Mouse (Mus musculus): ENCODE data around the gene 4930524B15Rik. TPM values are rescaled to one million over a fixed set of nuclear protein-coding genes. Genes with fewer than 3 reads are reported as not detected.
"Not testable (repeated sequence)": the region's sequence is repeated elsewhere in the genome, so short reads cannot be mapped to it uniquely, and the experiment has no call there.

The 4930524B15Rik gene
- polyA plus RNA-seq, 1 experiment: 0.04 TPM

DNA sequence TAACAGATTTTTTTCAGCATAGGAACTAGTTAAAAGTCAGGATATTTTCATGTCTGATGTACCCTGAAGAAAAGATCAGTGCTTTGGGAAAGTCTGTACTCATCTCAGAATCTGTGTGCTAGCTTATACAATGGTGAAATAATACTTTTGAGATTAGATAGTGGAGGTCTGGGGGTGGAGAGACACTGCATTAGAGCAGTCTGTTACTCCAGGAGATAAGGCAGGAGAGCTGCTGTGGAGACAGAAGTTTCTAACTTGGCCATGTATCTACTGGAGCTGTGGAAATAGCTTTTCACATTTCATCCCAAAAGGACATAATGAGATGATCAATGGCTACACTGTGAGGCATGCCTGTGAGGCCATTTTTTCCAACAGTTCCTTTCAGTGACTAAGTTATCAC lies 17.9 kb downstream of the 4930524B15Rik start:
- DNase-seq (ENCODE audit: low spot score): no peak

DNA sequence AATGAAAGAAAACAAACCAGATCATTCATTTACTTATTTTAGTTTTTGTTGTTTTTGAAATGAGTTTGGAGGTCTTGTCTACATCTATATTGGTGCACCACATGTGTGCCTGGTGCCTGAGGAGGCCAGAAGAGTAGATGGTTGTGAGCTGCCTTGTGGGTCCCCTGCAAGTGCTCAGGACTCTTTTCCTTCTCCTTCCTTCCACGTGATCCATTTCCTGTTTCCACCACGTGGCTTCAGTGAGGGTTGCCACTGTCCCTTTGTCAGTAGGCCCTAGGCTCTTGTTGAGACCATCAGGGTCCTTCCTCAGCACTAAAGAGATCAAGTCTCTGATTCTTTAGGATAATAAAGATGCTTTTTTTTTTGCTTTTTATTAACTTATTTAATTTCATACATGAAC lies 19.4 kb downstream of the 4930524B15Rik start:
- no peak for DNase-seq (ENCODE audit: low spot score)

DNA sequence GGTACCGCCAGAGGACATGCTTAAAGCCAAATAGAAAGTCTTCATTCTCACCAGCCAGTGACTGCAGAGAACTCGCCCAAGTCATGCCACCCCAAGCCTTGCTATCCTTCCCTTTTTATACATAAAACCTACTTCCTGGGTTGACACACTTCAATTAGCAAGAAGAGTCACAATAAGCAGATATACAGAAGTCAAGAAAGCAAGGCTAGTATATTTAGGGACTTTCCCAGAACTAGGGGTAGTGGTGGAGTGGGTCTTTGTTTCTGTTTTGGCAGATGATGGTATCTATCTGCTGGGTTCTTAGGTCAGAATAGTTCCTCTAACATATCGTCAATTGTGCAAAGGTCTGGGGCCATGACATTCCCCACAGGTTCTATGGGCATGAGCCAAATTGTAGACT lies 27.1 kb downstream of the 4930524B15Rik start:
- DNase-seq (ENCODE audit: low spot score): no peak

DNA sequence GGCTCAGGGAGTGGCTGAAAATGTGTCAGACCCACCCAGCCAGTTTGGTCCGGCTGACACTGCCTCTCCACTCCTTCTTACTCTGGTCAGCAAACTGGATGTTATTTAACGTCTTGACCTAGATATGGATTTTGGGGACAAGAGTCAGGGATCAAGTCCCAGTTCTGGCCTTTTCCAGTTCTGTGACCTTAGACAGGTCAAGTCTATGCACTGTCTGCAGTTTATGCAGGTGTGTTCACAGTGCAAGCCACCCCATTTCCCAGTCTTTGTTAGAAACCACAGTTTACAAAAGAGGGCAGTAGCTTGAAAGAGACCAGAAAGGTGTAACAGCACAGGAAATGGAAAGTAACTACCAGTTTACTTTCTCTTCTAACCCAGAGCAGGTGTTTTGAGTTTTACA lies 34.3 kb downstream of the 4930524B15Rik start:
- DNase-seq (ENCODE audit: low spot score): no peak

GRCm38 (mm10) chr11:32000281-32000680 lies 34.9 kb downstream of the 4930524B15Rik start, which contains the start of gene Nsg2:
Gene Nsg2 (plus strand): TSS chr11:32000463.
- peak; percentile 36 for DNase-seq (ENCODE audit: low spot score)

- no peak for DNase-seq (ENCODE audit: low spot score)
Measured at GRCm38 (mm10) chr11:32001181-32001910, 36.0 kb downstream of the 4930524B15Rik start.

GRCm38 (mm10) chr11:32002670-32003072 lies 37.3 kb downstream of the 4930524B15Rik start:
- DNase-seq (ENCODE audit: low spot score): no peak

DNA sequence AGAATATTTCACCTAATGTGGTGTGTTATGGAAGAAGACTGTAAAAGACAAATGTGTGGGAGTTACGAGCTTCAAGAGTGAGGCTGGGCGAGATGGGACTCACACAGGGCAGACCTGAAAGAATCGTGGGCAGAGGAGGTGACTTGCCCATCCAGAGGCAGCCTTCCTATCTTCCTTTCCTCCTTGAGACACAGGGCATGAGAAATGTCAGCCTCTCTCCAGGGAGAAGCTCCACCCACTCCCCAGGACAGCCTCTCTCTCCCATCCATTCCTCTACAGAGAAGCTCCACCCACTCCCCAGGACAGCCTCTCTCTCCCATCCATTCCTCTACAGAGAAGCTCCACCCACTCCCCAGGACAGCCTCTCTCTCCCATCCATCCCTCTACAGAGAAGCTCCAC lies 42.7 kb downstream of the 4930524B15Rik start:
- not testable (repeated sequence) for DNase-seq (ENCODE audit: low spot score)

- DNase-seq (ENCODE audit: low spot score): no peak
Measured at GRCm38 (mm10) chr11:32008852-32009251, 43.5 kb downstream of the 4930524B15Rik start.

- no peak for DNase-seq (ENCODE audit: low spot score)
Measured at GRCm38 (mm10) chr11:32009961-32010662, 44.7 kb downstream of the 4930524B15Rik start.

DNA sequence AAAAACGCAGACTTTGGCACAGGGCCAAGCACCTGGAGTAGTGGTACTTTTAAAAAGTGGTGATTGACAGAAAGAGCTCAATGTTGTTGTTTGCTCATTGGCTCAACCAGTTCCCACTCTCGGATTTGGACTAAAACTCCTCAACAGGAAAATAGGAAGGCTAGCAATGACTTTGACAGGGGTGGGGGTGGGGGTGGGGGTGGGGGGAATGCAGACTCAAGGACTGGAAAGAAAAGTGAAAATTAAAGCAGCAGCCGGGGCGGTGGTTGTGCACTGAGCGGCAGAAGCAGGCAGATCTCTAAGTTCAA lies 45.2 kb downstream of the 4930524B15Rik start:
- DNase-seq (ENCODE audit: low spot score): no peak

- no peak for DNase-seq (ENCODE audit: low spot score)
Measured at GRCm38 (mm10) chr11:32011867-32012603, 46.6 kb downstream of the 4930524B15Rik start.

DNA sequence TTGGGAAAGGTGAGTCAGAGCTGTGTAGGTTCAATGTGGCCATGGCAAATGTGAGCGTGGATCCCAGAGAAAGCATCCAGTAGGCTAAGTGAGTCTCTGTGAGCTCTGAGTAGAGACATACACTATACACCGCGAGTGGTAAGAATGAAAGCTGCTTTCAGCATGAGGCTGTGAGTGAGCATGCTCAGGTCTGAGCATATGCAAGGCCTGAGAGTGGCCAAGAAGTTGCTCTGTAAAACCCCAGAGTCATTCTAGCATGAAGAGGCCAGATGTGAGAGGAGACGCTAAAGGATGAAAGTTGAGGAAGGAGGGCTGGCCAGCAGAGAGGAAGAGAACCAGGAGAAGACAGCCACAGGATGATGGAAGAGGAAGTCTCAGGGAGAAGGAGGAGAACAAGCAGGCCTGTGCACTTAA lies 47.6 kb downstream of the 4930524B15Rik start:
- DNase-seq (ENCODE audit: low spot score): no peak

GRCm38 (mm10) chr11:32013561-32013960 lies 48.2 kb downstream of the 4930524B15Rik start:
- DNase-seq (ENCODE audit: low spot score): no peak

DNA sequence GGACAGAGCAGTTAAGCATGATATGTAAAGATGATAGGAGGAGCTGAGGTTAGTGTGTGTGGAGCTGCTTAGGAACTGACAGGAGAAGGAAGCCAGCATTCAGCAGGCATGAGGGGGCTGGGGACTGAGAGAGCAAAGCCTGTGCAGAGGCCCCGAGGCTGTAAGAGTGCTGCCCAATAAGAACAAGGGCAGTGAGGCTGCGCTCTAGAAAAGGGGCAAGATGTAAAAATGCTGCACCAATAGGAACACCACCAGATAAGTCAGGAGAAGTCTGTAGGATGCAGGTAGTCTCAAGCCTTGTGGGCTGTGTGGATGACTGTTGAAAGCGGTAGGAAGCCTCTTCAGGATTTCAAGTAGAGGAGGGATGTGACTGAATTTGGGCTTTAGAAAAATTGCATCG lies 52.8 kb downstream of the 4930524B15Rik start:
- DNase-seq (ENCODE audit: low spot score): no peak

DNA sequence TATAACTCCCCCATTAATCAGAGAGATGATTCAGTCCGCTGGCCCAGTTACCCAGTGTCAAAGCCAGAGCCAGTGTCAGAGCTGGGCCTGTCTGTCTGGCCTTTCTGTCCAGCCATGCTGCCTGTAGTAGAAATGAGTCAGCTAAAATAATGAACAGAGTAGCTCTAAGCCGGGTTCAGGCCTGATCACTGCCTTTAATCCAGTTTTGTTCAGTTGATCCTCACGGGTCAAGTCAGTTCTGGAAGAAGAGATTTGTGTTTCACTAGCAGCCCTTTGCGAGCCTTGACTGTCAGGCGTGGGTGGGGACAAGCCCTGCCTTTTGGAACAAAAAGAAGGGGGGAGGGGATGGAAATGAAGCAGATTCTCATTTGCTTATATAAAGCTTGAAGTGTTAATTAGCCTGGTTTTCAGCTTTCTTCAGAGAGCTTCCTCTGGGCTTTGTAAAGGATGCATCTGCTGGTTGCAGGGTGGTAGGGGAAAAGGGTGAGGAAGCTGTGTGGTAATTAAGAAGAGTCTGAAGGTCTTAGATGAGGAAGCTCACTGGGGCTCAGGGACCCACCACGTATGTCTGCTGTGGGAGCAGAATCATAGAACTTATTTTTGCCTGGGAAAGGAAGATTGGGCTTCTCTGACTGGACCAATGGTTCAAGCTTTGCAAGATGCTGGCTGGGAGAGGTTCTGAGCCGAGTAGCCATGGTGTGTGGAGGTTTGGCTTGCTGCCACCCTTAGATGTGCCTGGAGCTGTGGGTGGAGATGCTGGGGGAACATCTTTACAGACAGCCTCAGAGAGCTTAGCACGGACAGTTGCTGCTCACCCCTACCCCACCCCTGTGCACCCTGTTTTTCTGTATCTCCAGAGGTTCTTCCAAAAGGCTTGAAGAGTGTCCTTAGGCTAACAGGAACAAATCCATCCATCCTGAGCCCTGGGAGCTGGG lies 54.9 kb downstream of the 4930524B15Rik start:
- DNase-seq (ENCODE audit: low spot score): no peak

- DNase-seq (ENCODE audit: low spot score): no peak
Measured at GRCm38 (mm10) chr11:32026634-32027033, 61.2 kb downstream of the 4930524B15Rik start.

- DNase-seq (ENCODE audit: low spot score): no peak
Measured at GRCm38 (mm10) chr11:32027474-32028342, 62.3 kb downstream of the 4930524B15Rik start.

GRCm38 (mm10) chr11:32028605-32029004 lies 63.2 kb downstream of the 4930524B15Rik start:
- DNase-seq (ENCODE audit: low spot score): no peak

All from urinary bladder, adult 2 months (tissue).